Mouse (Mus musculus) myocyte (in vitro differentiated cells): ENCODE measurements around the gene Dhcr24. TPM values are rescaled to one million over a fixed set of nuclear protein-coding genes. Genes with fewer than 3 reads are reported as not detected.
A peak's percentile ranks its signal among the peaks of the same experiment; 100 is the strongest.

Experiments
- H3K27me3 ChIP-seq: one replicate; pipeline ENCODE4 v1.6.1; 2011; ENCODE audit not compliant: control insufficient read depth, insufficient read depth, insufficient read length
- H3K36me3 ChIP-seq: one replicate; pipeline ENCODE4 v1.6.1; 2011; ENCODE audit not compliant: control insufficient read depth, insufficient read depth
- H3K4me2 ChIP-seq: one replicate; pipeline ENCODE4 v1.6.1; 2011; ENCODE audit warnings: low read depth, control low read depth
- H3K4me3 ChIP-seq: one replicate; pipeline ENCODE4 v1.5.1; 2011; ENCODE audit warnings: mild to moderate bottlenecking, control low read depth, moderate library complexity
- H3K79me2 ChIP-seq: one replicate; pipeline ENCODE4 v1.6.1; 2011; ENCODE audit not compliant: control insufficient read depth, insufficient read depth
- H3ac ChIP-seq: one replicate; pipeline ENCODE4 v1.6.1; 2011; ENCODE audit not compliant: control insufficient read depth, insufficient read length
- CEBPB ChIP-seq: IDR thresholded peaks from 2 replicates; pipeline ENCODE4 v1.6.1; 2011; ENCODE audit warnings: mild to moderate bottlenecking, moderate library complexity; ENCODE audit not compliant: poor library complexity, insufficient read depth, severe bottlenecking
- E2F4 ChIP-seq: IDR thresholded peaks from one replicate; pipeline ENCODE4 v1.6.1; 2011; ENCODE audit warnings: mild to moderate bottlenecking, control low read depth, moderate library complexity; ENCODE audit not compliant: insufficient read depth
- MAX ChIP-seq: IDR thresholded peaks from one replicate; pipeline ENCODE4 v1.6.1; 2011; ENCODE audit warnings: low read depth, mild to moderate bottlenecking, control low read depth
- MYOD1 ChIP-seq, 3 experiments: IDR thresholded peaks; one replicate each; pipeline ENCODE4 v1.6.1; 2011; ENCODE audit warnings: control low read depth in 2 of 3, low read depth in 2 of 3, mild to moderate bottlenecking in 2 of 3, moderate library complexity in 1 of 3; ENCODE audit not compliant: insufficient read length in 2 of 3, control insufficient read depth in 1 of 3
- MYOG ChIP-seq, 3 experiments: IDR thresholded peaks; one replicate each; pipeline ENCODE4 v1.6.1; 2011; ENCODE audit warnings: control low read depth in 2 of 3, low read depth in 2 of 3, mild to moderate bottlenecking in 2 of 3; ENCODE audit not compliant: insufficient read length in 2 of 3, control insufficient read depth in 1 of 3, insufficient read depth in 1 of 3
- POLR2A ChIP-seq: IDR thresholded peaks from one replicate; pipeline ENCODE4 v1.6.1; 2011; ENCODE audit warnings: low read depth, mild to moderate bottlenecking, control low read depth, moderate library complexity; ENCODE audit not compliant: insufficient read length
- POLR2AphosphoS2 ChIP-seq: IDR thresholded peaks from one replicate; pipeline ENCODE4 v1.6.1; 2011; ENCODE audit warnings: low read depth, control low read depth; ENCODE audit not compliant: insufficient read length
- REST ChIP-seq: IDR thresholded peaks from one replicate; pipeline ENCODE4 v1.6.1; 2011; ENCODE audit warnings: mild to moderate bottlenecking, control low read depth, moderate library complexity; ENCODE audit not compliant: insufficient read depth, insufficient read length
- SRF ChIP-seq: IDR thresholded peaks from one replicate; pipeline ENCODE4 v1.6.1; 2011; ENCODE audit warnings: low read depth; ENCODE audit not compliant: control insufficient read depth, insufficient read length
- TCF12 ChIP-seq: IDR thresholded peaks from one replicate; pipeline ENCODE4 v1.6.1; 2011; ENCODE audit warnings: mild to moderate bottlenecking, control low read depth; ENCODE audit not compliant: poor library complexity, insufficient read depth, severe bottlenecking
- TCF3 ChIP-seq: IDR thresholded peaks from one replicate; pipeline ENCODE4 v1.6.1; 2011; ENCODE audit warnings: low read depth, control low read depth; ENCODE audit not compliant: insufficient read length
- USF1 ChIP-seq: IDR thresholded peaks from one replicate; pipeline ENCODE4 v1.6.1; 2011; ENCODE audit warnings: low read depth, mild to moderate bottlenecking, control low read depth, moderate library complexity
- polyA plus RNA-seq: library from polyadenylated mRNA; unstranded; fragments of >200 nt; fragmentation: generic; extraction: Trizol; gene quantifications from one replicate; pipeline ENCODE4 v1.2.1, GENCODE M21; 2012; ENCODE audit warnings: missing spikeins

Gene Dhcr24
- polyA plus RNA-seq, 1 experiment: 116 TPM

DNA sequence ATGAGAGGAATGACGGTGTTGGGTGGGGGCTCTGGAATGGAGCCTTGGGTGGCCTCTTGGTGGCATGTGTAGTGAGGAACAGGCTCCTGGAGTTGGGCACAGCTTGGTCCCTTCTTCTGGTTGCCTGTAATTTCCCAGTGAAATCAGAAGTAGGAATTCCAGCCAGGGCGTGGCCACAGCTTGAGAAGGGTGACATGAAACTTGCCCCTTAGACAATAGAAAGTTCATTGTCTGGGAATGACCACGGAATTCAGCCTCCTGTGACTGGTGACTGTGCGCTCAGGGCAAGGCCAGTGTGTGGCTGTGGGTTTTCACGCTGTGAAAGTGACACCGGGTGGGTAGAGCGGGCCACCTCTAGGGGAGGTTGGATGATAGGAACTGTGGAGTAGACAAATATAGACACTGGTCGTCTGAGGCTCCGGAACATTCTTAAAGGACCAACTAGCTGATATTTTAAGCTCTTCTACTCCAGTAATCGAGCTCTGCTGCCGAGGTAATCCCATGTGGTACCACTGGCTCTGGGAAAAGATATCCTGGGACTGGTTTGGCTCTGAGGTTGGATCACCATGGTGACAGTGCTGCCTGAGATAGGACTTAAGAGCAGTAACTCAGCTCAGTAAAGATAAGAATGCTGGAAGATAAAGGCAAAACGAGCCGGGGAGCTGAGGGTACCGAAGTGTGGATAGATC lies 20.5 kb downstream of the Dhcr24 start:
- Histone ChIP-seq H3K4me2 (no peak overlapping the region), H3ac (no peak overlapping the region), H3K79me2 (no peaks in the 10 kb centered on the region), H3K4me3 (no peak overlapping the region), H3K27me3 (no peaks in the 10 kb centered on the region), H3K36me3 (peaks cover 25% of the 10 kb centered on the region)
- TF ChIP-seq TCF3 (no peak), MYOG (IDR thresholded peaks at IDR 0.05; ENCODE audit: control insufficient read depth in 1 of 3, insufficient read depth in 1 of 3, insufficient read length in 2 of 3, low read depth in 2 of 3) (peak in 1 of 3 experiments; percentile 49)

DNA sequence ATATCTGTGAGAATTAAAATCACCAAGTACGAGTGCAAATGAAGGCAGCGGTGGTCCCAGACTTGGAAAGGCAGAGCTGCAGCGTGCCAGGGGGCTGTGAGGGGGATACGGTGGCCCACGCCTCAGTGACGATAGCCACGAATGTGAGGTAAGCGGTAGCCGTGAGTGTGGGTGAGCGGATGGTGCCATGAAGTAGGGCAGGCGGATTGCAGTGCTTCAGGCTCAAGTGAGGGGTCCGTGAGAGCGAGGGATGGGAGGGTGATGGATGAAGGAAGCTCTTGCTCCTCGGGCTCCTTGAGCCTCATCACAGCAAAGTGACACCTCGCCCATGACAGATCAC lies 21.0 kb downstream of the Dhcr24 start:
- Histone ChIP-seq H3K27me3 (no peaks in the 10 kb centered on the region), H3K4me2 (no peak overlapping the region), H3K36me3 (peaks cover 25% of the 10 kb centered on the region), H3ac (no peak overlapping the region), H3K4me3 (no peak overlapping the region), H3K79me2 (no peaks in the 10 kb centered on the region)
- TF ChIP-seq MYOG (IDR thresholded peaks at IDR 0.05; ENCODE audit: control insufficient read depth in 1 of 3, insufficient read depth in 1 of 3, insufficient read length in 2 of 3, low read depth in 2 of 3) (no peak), MAX (no peak), E2F4 (no peak), REST (no peak), SRF (no peak), POLR2AphosphoS2 (no peak), TCF12 (no peak), MYOD1 (IDR thresholded peaks at IDR 0.05; ENCODE audit: control insufficient read depth in 1 of 3, insufficient read length in 2 of 3, low read depth in 2 of 3) (no peak), POLR2A (no peak), TCF3 (no peak), USF1 (no peak), CEBPB (no peak)

DNA sequence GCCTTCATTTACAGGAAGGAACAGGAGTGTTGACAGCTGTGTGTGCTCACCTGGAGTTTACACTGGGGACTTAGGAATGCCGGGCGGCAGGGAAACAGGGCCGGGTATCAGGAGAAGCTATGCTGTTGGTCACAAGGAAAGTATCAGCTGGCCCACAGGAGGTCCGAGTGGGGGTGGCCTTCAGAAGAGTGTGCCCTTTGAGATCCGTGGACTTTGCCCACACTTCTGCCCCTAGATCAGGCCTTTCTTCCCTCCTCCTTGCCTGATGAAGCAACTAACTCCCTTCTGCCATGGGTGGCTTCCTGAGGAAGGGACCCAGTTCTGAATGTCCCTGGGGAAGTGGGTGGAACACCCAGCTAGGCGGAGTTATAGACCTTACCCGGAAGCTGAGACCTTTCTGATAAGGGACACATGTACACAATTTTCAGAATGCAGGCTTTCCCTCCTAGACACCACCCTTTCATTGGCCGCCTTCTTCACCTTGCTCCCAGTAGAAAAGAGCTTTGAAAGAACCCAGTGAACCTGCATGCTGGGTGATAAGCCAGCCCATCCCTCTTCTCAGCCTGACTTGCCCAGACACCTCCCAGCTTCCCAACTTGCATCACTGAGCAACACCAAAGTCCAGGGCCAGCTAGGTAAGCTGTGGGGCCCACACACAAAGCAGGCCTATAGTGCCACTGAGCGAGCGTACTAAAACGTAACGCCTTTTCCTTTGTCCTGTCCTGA lies 21.8 kb downstream of the Dhcr24 start:
- no peak overlapping the region for H3K4me3 ChIP-seq
- H3K36me3 ChIP-seq: peaks cover 29% of the 10 kb centered on the region
- H3K4me2 ChIP-seq: no peak overlapping the region
- H3K79me2 ChIP-seq: no peaks in the 10 kb centered on the region
- no peaks in the 10 kb centered on the region for H3K27me3 ChIP-seq
- TF ChIP-seq CEBPB (no peak), TCF12 (no peak), USF1 (no peak), MYOD1 (IDR thresholded peaks at IDR 0.05; ENCODE audit: control insufficient read depth in 1 of 3, insufficient read length in 2 of 3, low read depth in 2 of 3) (no peak), E2F4 (no peak), REST (no peak)
- no peak overlapping the region for H3ac ChIP-seq

DNA sequence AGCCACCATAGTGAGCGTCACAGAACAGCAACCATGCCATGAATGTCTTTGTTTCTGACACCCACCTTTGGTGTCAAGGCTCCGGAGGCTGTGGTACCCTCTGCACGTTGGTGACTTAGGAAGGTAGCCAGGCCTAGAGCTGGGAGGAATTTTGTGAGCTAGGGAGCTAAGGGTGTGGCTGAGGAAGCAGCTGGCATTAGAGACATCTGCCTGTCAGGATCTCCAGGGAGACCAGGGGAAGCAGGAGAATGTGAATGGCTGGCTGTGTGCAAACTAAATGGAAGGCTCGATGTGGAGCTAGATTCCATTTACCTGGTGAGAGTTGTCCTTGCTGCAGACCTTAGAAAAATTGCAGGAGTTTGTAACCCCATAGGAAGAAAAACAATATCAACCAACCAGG lies 23.8 kb downstream of the Dhcr24 start:
- H3K27me3 ChIP-seq: no peaks in the 10 kb centered on the region
- H3K4me3 ChIP-seq: no peak overlapping the region
- TF ChIP-seq POLR2A (no peak), MYOD1 (IDR thresholded peaks at IDR 0.05; ENCODE audit: control insufficient read depth in 1 of 3, insufficient read length in 2 of 3, low read depth in 2 of 3) (peak in 2 of 3 experiments; percentile 62 to 88), MYOG (IDR thresholded peaks at IDR 0.05; ENCODE audit: control insufficient read depth in 1 of 3, insufficient read depth in 1 of 3, insufficient read length in 2 of 3, low read depth in 2 of 3) (peak in 1 of 3 experiments; percentile 66)
- H3K36me3 ChIP-seq: peaks cover 27% of the 10 kb centered on the region
- H3K79me2 ChIP-seq: no peaks in the 10 kb centered on the region
- H3K4me2 ChIP-seq: peak overlapping the region; percentile 18
- no peak overlapping the region for H3ac ChIP-seq

DNA sequence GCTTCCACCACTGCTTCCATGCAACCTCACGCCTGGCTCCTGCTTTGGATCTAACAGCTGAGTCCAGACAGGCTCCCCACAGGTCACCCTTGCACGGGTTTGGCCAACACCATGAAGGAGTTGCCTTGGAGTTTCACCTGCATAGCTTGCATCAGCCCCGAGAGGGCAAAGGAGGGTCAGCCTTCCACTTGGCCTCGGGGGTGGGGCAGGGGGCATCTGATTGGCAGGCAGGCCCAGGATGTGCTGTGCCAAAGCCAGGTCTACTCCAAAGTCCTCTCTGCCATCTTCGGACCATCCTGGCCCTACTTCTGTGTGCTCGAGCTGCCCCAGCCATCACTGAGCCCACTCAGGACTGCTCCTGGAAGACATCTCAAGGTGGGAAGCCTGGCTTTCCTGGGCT lies 26.2 kb downstream of the Dhcr24 start:
- TF ChIP-seq MYOG (IDR thresholded peaks at IDR 0.05; ENCODE audit: control insufficient read depth in 1 of 3, insufficient read depth in 1 of 3, insufficient read length in 2 of 3, low read depth in 2 of 3): no peak
- no peak for TF ChIP-seq CEBPB
- TF ChIP-seq USF1: no peak
- TF ChIP-seq SRF: no peak
- TF ChIP-seq TCF3: no peak
- TF ChIP-seq TCF12: no peak
- TF ChIP-seq POLR2AphosphoS2: no peak
- TF ChIP-seq POLR2A: no peak
- no peak for TF ChIP-seq MAX
- no peak for TF ChIP-seq MYOD1 (IDR thresholded peaks at IDR 0.05; ENCODE audit: control insufficient read depth in 1 of 3, insufficient read length in 2 of 3, low read depth in 2 of 3)
- no peak for TF ChIP-seq E2F4
- TF ChIP-seq REST: no peak
- Histone ChIP-seq H3K4me3 (no peak overlapping the region), H3K79me2 (no peaks in the 10 kb centered on the region), H3K4me2 (no peak overlapping the region), H3ac (no peak overlapping the region), H3K27me3 (no peaks in the 10 kb centered on the region), H3K36me3 (peaks cover 22% of the 10 kb centered on the region)
